Mouse (Mus musculus): ENCODE results near the gene Vmp1. TPM values are rescaled to one million over a fixed set of nuclear protein-coding genes. Genes with fewer than 3 reads are reported as not detected.

Gene Vmp1
- polyA plus RNA-seq, 1 experiment from 2014 or later: 103 TPM

GRCm38 (mm10) chr11:86681423-86681822 lies 2.2 kb downstream of the Vmp1 start:
- H3K27me3 ChIP-seq (replicated peaks; ENCODE audit: control insufficient read depth, insufficient read depth, low read length): no peaks in the 10 kb centered on the region
- H3K4me2 ChIP-seq (ENCODE audit: low read length): no peak overlapping the region
- H3K27ac ChIP-seq (ENCODE audit: low read length): no peak overlapping the region
- H3K4me3 ChIP-seq (replicated peaks; ENCODE audit: low read length): no peak overlapping the region
- H3K9ac ChIP-seq (replicated peaks; ENCODE audit: low read depth, low read length): no peak overlapping the region
- 92% methylated on average over 3 of the region's 3 CpGs for WGBS
- H3K36me3 ChIP-seq (ENCODE audit: control insufficient read depth, insufficient read depth): no peaks in the 10 kb centered on the region
- H3K9me3 ChIP-seq (ENCODE audit: control insufficient read depth, low read length): no peaks in the 10 kb centered on the region
- peaks cover 27% of the 10 kb centered on the region for H3K4me1 ChIP-seq (replicated peaks; ENCODE audit: control insufficient read depth, insufficient read depth, low read length)
- no peak for ATAC-seq

- Histone ChIP-seq H3K4me3 (replicated peaks; ENCODE audit: low read length) (no peak overlapping the region), H3K36me3 (ENCODE audit: control insufficient read depth, insufficient read depth) (no peaks in the 10 kb centered on the region), H3K9me3 (ENCODE audit: control insufficient read depth, low read length) (no peaks in the 10 kb centered on the region), H3K9ac (replicated peaks; ENCODE audit: low read depth, low read length) (no peak overlapping the region), H3K27ac (ENCODE audit: low read length) (no peak overlapping the region), H3K27me3 (replicated peaks; ENCODE audit: control insufficient read depth, insufficient read depth, low read length) (no peaks in the 10 kb centered on the region), H3K4me2 (ENCODE audit: low read length) (no peak overlapping the region), H3K4me1 (replicated peaks; ENCODE audit: control insufficient read depth, insufficient read depth, low read length) (peaks cover 26% of the 10 kb centered on the region)
- 94% methylated on average over 3 of the region's 3 CpGs for WGBS
- ATAC-seq: no peak
Observed at GRCm38 (mm10) chr11:86680729-86681128, 2.9 kb downstream of the Vmp1 start.

GRCm38 (mm10) chr11:86678957-86679356 lies 4.7 kb downstream of the Vmp1 start:
- Histone ChIP-seq H3K9ac (replicated peaks; ENCODE audit: low read depth, low read length) (no peak overlapping the region), H3K27ac (ENCODE audit: low read length) (no peak overlapping the region), H3K4me3 (replicated peaks; ENCODE audit: low read length) (no peak overlapping the region), H3K9me3 (ENCODE audit: control insufficient read depth, low read length) (no peaks in the 10 kb centered on the region), H3K36me3 (ENCODE audit: control insufficient read depth, insufficient read depth) (no peaks in the 10 kb centered on the region), H3K27me3 (replicated peaks; ENCODE audit: control insufficient read depth, insufficient read depth, low read length) (no peaks in the 10 kb centered on the region), H3K4me1 (replicated peaks; ENCODE audit: control insufficient read depth, insufficient read depth, low read length) (peaks cover 13% of the 10 kb centered on the region), H3K4me2 (ENCODE audit: low read length) (no peak overlapping the region)
- ATAC-seq: no peak
- 76% methylated on average over 5 of the region's 5 CpGs for WGBS

GRCm38 (mm10) chr11:86675520-86675919 lies 8.1 kb downstream of the Vmp1 start:
- Histone ChIP-seq H3K36me3 (ENCODE audit: control insufficient read depth, insufficient read depth) (no peaks in the 10 kb centered on the region), H3K9me3 (ENCODE audit: control insufficient read depth, low read length) (no peaks in the 10 kb centered on the region), H3K4me3 (replicated peaks; ENCODE audit: low read length) (no peak overlapping the region), H3K27ac (ENCODE audit: low read length) (no peak overlapping the region), H3K27me3 (replicated peaks; ENCODE audit: control insufficient read depth, insufficient read depth, low read length) (no peaks in the 10 kb centered on the region), H3K9ac (replicated peaks; ENCODE audit: low read depth, low read length) (no peak overlapping the region), H3K4me1 (replicated peaks; ENCODE audit: control insufficient read depth, insufficient read depth, low read length) (peaks cover 2% of the 10 kb centered on the region; the same call in 1 of the 2 replicates), H3K4me2 (ENCODE audit: low read length) (no peak overlapping the region)
- WGBS: 90% methylated on average over 4 of the region's 4 CpGs
- no peak for ATAC-seq

GRCm38 (mm10) chr11:86672772-86673171 lies 10.9 kb downstream of the Vmp1 start:
- no peaks in the 10 kb centered on the region for H3K9me3 ChIP-seq (ENCODE audit: control insufficient read depth, low read length)
- no peak for ATAC-seq
- 81% methylated on average over 3 of the region's 3 CpGs for WGBS

GRCm38 (mm10) chr11:86671041-86671675 lies 12.5 kb downstream of the Vmp1 start:
- H3K4me2 ChIP-seq (ENCODE audit: low read length): no peak overlapping the region
- H3K27ac ChIP-seq (ENCODE audit: low read length): no peak overlapping the region
- no peaks in the 10 kb centered on the region for H3K27me3 ChIP-seq (replicated peaks; ENCODE audit: control insufficient read depth, insufficient read depth, low read length)
- ATAC-seq: no peak
- H3K9me3 ChIP-seq (ENCODE audit: control insufficient read depth, low read length): no peaks in the 10 kb centered on the region
- H3K4me3 ChIP-seq (replicated peaks; ENCODE audit: low read length): no peak overlapping the region
- WGBS: 55% methylated on average over 3 of the region's 3 CpGs
- peaks cover 2% of the 10 kb centered on the region; the same call in 1 of the 2 replicates for H3K4me1 ChIP-seq (replicated peaks; ENCODE audit: control insufficient read depth, insufficient read depth, low read length)
- H3K9ac ChIP-seq (replicated peaks; ENCODE audit: low read depth, low read length): no peak overlapping the region
- H3K36me3 ChIP-seq (ENCODE audit: control insufficient read depth, insufficient read depth): no peaks in the 10 kb centered on the region

More at GRCm38 (mm10) chr11:86672772-86673171, 10.9 kb downstream of the Vmp1 start:
- Histone ChIP-seq H3K27ac (ENCODE audit: low read length) (no peak overlapping the region), H3K9ac (replicated peaks; ENCODE audit: low read depth, low read length) (no peak overlapping the region), H3K4me2 (ENCODE audit: low read length) (no peak overlapping the region), H3K27me3 (replicated peaks; ENCODE audit: control insufficient read depth, insufficient read depth, low read length) (no peaks in the 10 kb centered on the region), H3K4me1 (replicated peaks; ENCODE audit: control insufficient read depth, insufficient read depth, low read length) (peaks cover 2% of the 10 kb centered on the region; the same call in 1 of the 2 replicates), H3K36me3 (ENCODE audit: control insufficient read depth, insufficient read depth) (no peaks in the 10 kb centered on the region), H3K4me3 (replicated peaks; ENCODE audit: low read length) (no peak overlapping the region)

GRCm38 (mm10) chr11:86668169-86668568 lies 15.5 kb downstream of the Vmp1 start:
- no peak for ATAC-seq
- no peaks in the 10 kb centered on the region for H3K9me3 ChIP-seq (ENCODE audit: control insufficient read depth, low read length)
- no peak overlapping the region for H3K27ac ChIP-seq (ENCODE audit: low read length)
- H3K9ac ChIP-seq (replicated peaks; ENCODE audit: low read depth, low read length): no peak overlapping the region
- H3K36me3 ChIP-seq (ENCODE audit: control insufficient read depth, insufficient read depth): peaks cover 2% of the 10 kb centered on the region; the same call in 1 of the 2 replicates
- no peaks in the 10 kb centered on the region for H3K27me3 ChIP-seq (replicated peaks; ENCODE audit: control insufficient read depth, insufficient read depth, low read length)
- WGBS: 85% methylated on average over 3 of the region's 3 CpGs
- no peak overlapping the region for H3K4me3 ChIP-seq (replicated peaks; ENCODE audit: low read length)
- H3K4me1 ChIP-seq (replicated peaks; ENCODE audit: control insufficient read depth, insufficient read depth, low read length): peaks cover 2% of the 10 kb centered on the region; the same call in 1 of the 2 replicates
- H3K4me2 ChIP-seq (ENCODE audit: low read length): no peak overlapping the region

GRCm38 (mm10) chr11:86667553-86667952 lies 16.1 kb downstream of the Vmp1 start:
- Histone ChIP-seq H3K4me2 (ENCODE audit: low read length) (no peak overlapping the region), H3K9ac (replicated peaks; ENCODE audit: low read depth, low read length) (no peak overlapping the region), H3K9me3 (ENCODE audit: control insufficient read depth, low read length) (no peaks in the 10 kb centered on the region), H3K4me1 (replicated peaks; ENCODE audit: control insufficient read depth, insufficient read depth, low read length) (peaks cover 2% of the 10 kb centered on the region; the same call in 1 of the 2 replicates), H3K36me3 (ENCODE audit: control insufficient read depth, insufficient read depth) (peaks cover 2% of the 10 kb centered on the region; the same call in 1 of the 2 replicates), H3K27me3 (replicated peaks; ENCODE audit: control insufficient read depth, insufficient read depth, low read length) (no peaks in the 10 kb centered on the region), H3K4me3 (replicated peaks; ENCODE audit: low read length) (no peak overlapping the region), H3K27ac (ENCODE audit: low read length) (no peak overlapping the region)
- 94% methylated on average over 2 of the region's 2 CpGs for WGBS
- ATAC-seq: no peak

GRCm38 (mm10) chr11:86664406-86664805 lies 19.2 kb downstream of the Vmp1 start:
- H3K9ac ChIP-seq (replicated peaks; ENCODE audit: low read depth, low read length): no peak overlapping the region
- peaks cover 9% of the 10 kb centered on the region; the same call in 1 of the 2 replicates for H3K36me3 ChIP-seq (ENCODE audit: control insufficient read depth, insufficient read depth)
- no peak overlapping the region for H3K4me3 ChIP-seq (replicated peaks; ENCODE audit: low read length)
- no peak overlapping the region for H3K4me2 ChIP-seq (ENCODE audit: low read length)
- no peak overlapping the region for H3K27ac ChIP-seq (ENCODE audit: low read length)
- ATAC-seq: no peak
- H3K4me1 ChIP-seq (replicated peaks; ENCODE audit: control insufficient read depth, insufficient read depth, low read length): no peaks in the 10 kb centered on the region
- WGBS: 83% methylated on average over 3 of the region's 3 CpGs
- H3K9me3 ChIP-seq (ENCODE audit: control insufficient read depth, low read length): no peaks in the 10 kb centered on the region
- no peaks in the 10 kb centered on the region for H3K27me3 ChIP-seq (replicated peaks; ENCODE audit: control insufficient read depth, insufficient read depth, low read length)
